Mouse (Mus musculus) frontal cortex, adult (tissue): ENCODE measurements around the gene Smyd5.
"Not testable (repeated sequence)": the region's sequence is repeated elsewhere in the genome, so short reads cannot be mapped to it uniquely, and the experiment has no call there.

Source experiments
- ATAC-seq: cut with Nextera tagmentation; 2 replicates; pipeline ENCODE4 v1.9.2; 2017; ENCODE audit warnings: mild to moderate bottlenecking, moderate library complexity, mixed read lengths; ENCODE audit not compliant: low TSS enrichment

Gene Smyd5

DNA sequence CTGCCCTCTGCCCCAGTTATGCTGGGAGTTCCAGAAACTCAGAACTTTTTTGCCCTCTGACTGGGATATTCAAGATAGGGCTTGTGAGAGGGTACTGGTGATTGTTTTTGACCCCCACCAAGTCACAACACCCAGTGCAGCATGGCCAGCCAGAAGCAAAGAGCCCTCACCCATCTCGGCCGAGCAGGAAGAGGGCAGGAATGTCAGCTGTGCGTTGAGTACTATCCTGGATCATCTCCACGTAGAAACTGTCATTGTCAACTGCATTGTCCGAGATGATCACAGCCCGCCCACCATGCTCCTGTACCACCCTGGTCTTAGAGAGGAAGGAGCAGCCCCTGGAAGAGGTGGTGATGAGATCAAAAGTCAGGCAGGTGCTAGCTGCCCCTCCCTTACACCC is 15.6 kb downstream of the Smyd5 start:
- no peak for ATAC-seq

DNA sequence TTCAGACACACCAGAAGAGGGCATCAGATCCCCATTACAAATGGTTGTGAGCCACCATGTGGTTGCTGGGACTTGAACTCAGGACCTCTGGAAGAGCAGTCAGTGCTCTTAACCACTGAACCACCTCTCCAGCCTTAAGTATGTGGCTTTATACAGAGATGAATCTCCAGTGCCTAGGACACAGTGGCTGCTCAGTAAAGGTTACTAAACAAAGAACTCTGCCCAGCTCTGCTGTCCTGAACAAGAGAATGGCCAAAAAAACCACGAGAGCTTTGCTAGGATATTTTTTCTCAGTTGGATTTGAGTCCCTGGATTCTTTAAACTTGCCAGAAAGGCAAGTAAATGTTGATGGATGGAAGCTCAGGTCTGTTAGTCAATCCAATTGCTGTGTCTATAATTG is 18.4 kb downstream of the Smyd5 start:
- not testable (repeated sequence) for ATAC-seq

DNA sequence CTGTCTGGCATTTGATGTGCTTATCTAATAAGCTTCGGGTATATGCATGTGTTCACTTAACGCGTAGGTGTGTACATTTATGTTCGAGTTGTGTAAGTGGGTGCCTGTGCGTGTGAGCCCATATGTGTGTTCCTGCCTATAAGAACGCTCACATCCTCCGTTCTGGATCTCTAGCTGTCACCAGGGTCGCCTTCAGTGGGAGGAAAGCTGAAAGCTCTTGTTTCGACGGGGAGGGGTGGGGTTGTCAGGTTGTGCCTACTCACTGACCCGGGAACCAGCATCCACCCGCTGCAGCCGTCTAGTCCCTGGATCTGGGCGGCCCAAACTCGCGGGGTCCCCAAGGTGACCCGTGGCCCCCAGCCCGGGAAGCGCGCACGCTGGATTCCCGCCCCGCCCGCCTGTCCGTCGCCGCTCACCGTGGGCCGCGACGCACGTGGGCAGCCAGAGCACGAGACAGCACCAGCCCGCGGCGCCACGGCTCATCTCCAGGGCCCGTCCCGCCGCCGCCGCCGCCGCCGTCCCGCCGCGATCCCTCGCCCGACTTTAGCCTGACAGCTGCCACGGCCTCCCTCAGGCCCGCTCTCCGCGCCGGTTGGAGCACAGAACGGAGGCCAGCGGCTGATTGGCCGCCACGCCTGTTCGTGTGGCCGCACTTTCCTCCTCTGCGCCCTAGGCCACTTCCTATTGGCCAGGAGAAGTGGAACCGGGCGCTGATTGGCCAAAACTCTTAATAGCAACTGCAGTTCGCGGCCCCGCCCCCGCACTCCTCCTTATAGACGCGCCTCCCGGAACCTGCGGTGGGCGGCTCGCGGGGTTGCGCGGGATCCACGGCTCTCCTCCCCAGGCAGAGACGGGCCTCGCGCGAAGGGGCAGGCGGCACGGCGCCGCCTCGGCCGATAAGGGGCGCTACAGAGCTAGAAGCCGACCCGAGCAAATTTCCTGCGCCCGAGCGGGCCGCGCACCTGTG is 19.2 kb downstream of the Smyd5 start, which contains the start of gene Cct7:
Gene Cct7 (plus strand): TSS at position 818 of the 967 bp plus-strand sequence.
- peak; percentile 85 for ATAC-seq

DNA sequence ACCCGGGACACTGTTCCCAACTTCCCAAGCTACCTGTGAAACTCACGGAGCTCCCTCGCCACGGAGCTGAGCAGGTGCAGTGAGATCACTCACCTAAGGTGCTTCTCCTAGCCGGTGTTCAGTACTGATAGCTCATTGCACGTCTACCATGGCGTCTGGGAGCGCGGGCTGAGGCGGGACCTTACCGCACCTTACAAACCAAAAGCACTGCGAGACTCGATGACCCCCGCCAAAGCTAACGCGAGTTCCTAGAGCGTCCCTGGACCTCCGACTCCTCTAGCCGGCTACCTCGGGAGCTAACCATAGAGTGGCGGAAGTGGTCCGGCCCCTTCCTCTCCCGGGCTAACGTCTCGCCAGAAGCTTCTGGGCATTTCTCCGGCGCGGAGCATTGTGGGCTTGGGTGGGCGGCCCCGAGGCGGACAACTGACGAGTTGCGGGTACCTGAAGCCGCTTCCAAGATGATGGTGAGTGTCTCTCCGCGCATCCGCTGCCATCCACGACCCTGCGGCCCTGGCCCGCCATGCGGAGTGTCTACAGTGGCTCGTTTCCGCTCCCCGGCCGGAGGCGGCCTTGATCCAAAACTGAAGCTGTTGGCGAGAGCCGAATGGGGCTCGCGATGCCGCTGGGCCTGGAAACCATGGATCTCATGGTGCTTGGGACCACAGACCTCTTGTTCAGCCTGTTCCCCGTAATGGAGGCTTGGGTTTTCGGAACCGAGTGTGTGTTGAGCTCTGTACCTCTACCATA is 20.0 kb downstream of the Smyd5 start, which contains the start of gene Pradc1:
Gene Pradc1 (minus strand): TSS at position 307 of the 747 bp plus-strand sequence.
- ATAC-seq, result peak; percentile 74

DNA sequence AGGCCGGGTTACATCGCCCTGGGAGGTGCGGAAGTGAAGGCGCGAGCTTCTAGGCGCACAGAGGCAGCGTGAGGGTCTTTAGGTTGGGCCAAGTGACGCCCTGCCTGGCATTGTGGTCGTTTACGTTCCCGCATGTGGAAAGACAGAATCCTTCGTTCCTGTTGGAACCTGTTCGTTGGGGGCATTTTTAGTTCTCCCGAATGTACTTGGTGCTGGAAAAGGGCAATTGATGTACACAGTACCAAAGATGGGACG is 20.5 kb downstream of the Smyd5 start:
- ATAC-seq, result no peak

DNA sequence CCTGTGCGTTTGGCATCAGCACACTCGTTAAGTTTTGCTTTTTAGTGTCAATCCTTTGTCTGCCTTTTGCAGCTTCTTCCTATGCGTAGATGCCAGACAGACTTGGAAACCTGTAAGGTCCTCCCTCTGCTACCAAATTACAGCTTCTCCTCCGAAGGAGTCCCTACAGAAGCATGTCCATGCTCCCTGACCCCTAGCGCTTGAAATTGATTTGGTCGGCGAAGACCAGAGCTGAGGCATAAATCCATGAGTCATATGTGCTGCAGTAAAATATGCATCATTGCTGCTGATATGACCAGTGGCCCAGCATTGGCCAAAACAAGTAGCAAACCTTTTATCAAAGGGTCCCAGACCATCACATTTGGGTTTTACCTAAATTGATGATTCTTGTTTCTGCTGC is 21.0 kb downstream of the Smyd5 start:
- ATAC-seq, result no peak

DNA sequence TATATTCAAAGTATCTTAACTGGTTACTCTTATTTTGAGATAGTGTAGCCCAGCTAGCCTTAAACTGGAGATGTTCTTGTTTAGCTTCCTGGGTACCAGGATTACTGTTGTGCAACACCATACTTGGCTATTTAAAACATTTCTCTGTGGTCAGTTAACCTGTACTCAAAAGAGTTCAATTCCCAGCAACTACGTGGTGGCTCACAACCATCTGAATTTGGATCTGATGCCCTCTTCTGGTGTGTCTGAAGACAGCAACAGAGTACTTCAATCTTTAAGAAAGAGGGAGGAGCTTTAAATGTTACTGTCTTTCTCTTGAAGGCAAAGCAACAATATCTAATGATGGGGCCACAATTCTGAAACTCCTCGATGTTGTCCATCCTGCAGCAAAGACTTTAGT is 27.8 kb downstream of the Smyd5 start:
- ATAC-seq, result no peak

DNA sequence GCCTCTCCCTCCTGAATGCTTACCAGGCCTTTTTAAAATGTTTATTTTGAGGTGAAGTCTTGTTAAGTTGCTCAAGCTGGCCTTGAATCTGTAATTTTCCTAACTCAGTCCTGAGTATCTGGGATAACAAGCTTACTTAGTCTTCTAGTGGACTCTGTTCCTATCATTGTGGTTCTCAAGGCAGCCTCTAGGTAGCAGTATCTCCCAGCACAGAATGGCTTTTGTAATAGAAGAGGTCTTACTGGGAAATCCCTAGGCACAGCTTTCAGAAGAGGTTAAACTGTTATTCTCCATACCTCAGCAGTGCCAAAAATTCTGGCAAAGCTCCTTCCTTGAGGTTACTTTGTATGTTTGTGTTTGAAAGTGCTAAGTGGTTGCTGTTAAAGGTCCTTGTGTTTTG is 33.6 kb downstream of the Smyd5 start:
- ATAC-seq, result peak; percentile 41; the same call in 1 of the 2 replicates

DNA sequence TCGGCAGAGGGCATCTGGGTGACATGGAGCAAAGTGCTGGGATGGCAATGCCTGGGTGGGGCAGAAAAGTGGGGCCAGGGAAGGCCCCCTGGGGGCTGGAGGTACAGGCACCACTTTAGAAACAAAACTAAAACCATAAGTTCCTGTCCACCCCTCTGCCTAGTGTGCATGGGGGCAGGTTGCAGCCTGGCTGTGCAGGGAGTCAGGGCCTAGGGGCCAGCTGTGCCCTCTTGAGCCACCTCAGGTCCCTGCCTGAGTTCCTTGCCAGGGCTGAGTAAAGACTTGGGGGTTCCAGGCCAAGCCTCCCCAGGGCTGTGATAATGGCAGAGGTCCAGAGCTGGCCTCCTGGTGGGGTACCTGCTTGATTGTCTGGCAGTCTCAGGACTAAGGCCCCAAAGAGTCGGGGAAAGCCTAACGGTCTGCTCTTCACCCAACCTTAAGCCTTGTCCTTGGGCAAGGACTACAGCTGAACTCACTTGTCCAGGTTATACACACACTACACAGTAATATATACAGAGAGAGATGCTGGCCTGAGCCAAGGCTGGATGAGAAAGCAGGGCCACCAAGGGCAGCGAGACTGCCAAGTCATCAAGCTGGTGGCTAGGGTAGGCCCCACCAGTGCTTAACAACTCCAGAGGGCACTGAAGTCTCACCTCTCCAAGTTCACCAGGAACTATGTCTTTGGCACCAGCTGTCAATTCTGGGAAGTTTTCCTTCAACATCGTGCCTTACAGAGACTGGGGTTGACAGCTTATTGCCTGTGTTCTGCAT is 38.1 kb downstream of the Smyd5 start:
- no peak for ATAC-seq

DNA sequence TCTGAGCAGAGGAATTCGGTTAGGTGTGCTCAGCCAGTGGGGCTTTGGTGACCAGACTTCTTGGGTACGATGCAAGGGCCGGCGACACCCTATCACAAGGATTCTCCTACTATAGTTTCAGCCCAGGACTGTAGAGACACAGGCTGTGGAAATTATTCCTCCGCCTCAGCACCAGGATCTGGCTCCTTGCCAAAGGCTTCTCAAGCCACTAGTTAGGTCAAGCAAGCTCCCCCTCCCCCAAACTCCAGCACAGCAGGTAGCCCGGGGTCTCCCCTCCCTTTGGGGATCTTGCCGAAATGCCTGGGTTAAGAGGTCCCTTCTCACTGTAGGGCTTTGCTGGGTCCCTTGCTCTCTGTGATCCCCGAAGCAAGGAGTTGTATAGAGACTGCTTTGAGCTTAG is 40.2 kb downstream of the Smyd5 start:
- ATAC-seq, result no peak

DNA sequence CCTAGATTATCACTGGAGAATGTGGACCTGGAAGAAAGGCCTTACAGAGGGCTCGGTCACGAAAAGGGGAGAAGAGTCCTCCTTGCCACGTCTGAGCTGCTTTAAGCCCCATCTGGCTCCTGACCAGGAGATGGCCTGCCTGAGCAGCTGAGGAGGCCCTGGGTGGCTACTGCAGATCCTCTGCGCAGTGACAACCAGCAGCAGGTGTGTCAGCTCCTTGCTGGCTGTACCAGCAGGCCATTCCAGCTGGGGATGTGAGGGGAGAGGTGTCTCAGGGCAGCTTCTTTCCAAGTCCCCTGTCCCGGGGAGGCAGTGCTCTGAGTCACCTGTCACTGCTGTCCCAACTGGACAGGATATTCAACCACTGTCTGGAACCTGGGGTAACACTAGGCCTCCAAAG is 40.8 kb downstream of the Smyd5 start:
- ATAC-seq, result no peak

DNA sequence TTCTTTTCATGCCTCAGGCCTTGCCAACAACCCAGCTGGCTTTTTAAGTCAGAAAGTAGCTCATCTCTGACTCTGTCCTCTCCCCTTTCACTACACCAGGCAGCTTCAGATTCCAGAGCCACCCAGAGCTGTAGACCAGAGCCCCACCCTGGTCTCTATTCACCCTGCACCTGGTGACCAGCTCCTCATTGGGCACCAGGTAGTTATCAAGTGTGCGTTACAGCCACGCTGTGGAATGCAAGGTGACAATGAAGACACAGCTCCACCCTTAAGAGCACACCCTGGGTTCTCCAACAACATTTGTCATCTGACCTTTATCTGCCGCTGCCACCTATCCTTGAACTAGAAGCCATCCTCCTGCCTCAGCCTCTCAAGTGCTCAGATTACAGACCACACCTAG is 43.8 kb downstream of the Smyd5 start:
- no peak for ATAC-seq

DNA sequence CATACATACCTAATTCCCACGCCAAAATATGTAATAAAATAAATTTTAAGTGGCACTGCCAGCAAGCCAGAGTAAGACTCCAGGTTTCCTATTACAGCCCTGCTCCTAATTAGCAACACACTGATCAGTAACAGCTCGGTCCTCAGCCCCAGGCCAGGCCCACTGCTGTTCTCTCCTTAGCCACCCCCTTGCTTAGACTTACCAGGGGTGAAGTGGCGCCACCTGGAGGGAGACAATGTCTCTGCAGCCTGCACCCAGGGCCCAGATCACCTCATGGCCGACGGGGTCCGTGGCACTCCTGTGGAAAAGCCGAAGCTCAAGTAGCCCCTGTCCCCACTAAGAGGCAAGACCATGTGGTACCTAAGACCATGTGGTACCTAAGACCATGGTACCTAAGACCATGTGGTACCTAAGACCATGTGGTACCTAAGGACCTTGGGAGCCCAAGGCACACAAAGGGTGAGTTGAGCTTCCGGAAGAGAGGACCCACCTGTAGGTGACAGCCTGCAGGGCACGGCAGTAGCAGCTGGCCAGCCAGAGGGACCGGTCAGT is 45.7 kb downstream of the Smyd5 start:
- no peak for ATAC-seq

DNA sequence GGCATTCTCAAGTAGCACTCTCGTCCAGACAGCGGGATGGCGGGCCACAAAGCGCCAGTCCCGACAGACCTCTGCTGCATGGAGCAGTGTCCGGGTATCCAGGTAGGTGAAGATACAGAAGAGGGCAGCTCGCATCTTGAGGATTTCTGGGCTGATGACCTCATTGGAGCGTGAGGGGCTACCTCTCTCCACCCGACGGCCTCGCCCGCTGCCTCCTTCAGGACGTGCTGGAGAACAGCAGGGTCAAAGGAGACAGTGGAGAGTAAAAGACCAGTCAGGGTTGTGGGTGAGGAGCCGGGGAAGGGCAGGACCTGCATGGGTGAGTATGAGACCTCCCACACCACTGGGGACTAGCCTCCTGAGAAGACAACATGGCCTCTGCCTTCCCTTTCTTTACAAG is 46.6 kb downstream of the Smyd5 start:
- no peak for ATAC-seq

DNA sequence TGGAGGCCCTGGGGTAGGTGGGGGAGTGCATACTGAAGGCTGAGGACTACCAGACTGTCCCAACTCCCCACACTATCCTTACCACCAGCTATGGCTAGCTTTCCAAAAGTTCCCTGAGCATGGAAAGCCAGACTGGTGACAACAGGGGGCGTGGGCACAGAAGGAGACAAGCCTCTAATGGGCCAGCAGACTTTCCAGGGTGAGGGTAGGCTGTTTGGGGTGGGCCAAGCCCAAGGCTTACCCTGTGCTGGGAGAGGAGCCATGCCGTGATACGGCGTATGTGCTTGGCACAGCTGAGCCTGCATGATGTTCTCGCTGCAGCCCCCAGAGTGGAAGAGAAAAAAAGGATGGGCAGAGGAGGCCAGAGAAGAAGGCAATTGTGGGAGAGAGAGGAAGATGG is 48.2 kb downstream of the Smyd5 start:
- peak; percentile 46 for ATAC-seq

DNA sequence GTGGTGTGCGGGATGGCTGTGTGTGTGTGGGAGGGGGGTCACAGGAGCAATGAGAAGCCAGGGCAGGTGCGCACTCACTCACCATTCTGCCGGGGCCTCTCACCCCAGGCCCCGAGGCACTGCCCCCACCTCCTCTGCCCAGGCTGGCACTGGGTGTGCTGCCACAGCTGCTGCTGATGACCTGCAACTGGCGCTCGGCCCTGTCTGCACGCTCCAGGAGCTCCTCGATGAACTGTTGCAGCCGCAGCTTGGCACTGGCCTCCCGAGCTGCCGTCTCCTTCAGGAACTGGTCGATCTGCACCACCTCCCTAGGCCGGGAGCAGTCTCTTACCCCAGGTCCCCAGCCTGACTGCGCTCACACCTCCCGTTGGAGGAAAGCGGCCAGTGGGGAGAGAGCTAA is 48.9 kb downstream of the Smyd5 start:
- ATAC-seq, result no peak

DNA sequence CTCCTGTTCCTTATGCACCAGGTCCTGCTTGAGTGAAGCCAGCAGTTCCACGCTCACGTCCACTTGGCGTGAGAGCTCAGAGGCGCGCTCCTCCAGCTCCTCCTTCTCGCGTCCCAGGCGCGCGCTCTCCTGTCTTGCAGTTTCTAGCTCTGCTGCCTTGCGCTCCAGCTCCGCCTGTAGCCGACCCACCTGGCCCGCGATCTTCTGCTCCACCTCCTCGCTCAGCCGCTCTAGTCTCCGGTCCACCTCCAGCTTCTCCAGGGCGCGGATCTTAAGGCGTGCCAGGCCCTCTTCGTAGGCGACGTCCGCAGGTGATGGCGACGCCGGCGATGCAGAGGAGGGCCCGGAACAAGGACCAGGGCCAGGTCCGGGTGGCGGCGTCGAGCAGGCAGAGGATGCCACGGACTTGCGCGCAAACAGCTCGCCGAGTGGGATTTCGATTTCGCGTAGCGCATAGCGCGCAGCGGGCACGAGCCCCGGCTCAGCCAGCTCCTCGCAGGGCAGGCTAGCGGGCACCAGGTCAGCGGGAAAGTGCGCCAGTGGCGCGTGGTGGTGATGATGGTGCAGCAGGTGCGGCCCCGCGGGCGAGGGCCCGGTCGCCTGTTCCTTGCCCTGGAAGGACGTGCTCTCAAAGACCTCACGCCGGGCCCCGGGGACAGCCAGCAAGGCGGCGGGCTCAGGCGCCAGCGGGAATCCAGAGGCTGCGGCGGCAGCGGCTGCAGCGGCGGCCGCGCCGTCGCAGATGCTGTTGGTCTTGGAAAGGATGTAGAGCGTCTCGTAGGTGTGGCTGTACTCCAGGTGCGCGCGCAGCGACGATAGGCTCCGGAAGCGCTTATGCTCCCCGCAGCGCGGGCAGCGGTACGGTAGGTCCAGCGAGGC is 52.3 kb downstream of the Smyd5 start:
- ATAC-seq, result peak; percentile 32; the same call in 1 of the 2 replicates

DNA sequence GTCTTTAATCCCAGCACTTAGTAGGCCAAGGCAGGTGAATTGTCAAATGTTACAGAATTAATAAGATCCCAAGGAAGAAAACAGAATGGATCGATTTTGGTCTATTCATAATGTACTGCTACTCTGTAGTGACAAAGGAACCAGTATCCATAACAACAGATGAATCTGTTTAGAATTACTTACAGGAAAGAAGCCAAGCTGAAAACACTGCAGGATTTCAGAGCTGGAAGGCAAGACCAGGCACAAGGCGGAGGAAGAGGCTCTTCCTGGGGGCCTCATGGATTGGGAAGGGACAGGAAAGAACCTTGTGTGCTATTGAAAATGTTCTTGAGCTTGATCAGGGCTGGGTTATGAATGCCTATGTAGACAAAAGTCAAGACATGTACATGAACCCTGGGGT is 53.9 kb downstream of the Smyd5 start:
- no peak for ATAC-seq

DNA sequence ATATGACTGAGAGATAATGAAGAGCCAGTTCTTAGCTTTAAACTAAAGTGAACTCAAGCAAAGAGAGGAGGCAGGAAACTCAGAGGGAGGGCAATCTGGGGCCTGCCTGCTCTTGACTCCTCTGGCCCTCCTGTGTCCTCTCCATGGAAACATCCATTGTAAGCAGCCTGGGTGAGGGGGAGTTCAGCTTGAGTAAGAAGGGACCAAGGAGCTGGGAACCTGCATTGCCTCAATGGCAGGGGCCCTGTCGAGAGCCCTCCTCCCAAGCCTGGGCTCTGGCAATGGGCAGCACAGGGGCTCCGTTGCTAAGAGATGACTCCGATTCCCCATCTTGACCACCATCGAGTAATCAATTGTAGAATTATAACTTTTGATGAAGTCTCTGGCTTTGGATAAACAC is 56.7 kb downstream of the Smyd5 start:
- ATAC-seq, result no peak

DNA sequence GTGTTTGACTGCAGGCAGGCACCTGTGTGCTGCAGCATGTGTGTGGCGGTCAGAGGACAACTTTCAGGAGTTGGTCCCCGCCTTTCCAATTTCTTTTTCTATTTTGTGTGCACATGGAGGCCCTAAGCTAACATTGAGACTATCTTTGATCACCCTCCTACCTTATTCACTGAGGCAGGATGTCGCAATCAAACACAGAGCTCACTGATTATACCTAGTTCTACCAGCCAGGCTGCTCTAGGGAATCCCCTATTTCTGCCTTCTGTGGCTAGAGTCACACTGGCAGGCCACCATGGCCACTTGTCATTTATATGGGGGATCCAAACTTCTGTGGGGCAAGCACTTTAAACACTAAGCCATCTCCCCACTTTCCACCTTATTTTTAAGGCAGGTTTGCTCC is 57.9 kb downstream of the Smyd5 start:
- ATAC-seq, result no peak

DNA sequence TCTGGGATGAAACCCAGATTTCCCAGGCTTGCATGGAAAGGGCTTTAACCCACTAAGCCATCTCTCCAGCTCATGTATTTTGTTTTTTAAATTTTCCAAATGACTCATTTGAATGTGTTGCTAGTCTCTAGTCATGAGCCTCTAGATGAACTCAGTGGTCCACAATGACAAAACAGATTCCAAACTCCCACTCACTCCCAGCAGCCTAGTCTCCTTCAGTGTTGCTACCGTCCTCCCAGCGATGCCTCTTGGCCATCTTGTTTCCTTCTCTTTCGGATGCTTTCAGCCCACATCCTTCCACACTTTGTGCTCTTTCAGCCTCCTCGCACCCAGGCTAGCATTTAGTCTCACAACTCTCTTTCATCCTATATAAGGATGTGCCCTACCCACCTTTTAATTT is 58.5 kb downstream of the Smyd5 start:
- peak; percentile 60; the same call in 1 of the 2 replicates for ATAC-seq
